Mouse (Mus musculus) forebrain, embryonic 12.5 days (tissue): ENCODE data around the gene Zdhhc22. TPM values are rescaled to one million over a fixed set of nuclear protein-coding genes. Genes with fewer than 3 reads are reported as not detected.
A peak's percentile ranks its signal among the peaks of the same experiment; 100 is the strongest.

ENCODE experiments used
- ATAC-seq: fragments of 200-750 bp; cut with Nextera tagmentation; 2 replicates; pipeline ENCODE4 v1.8.0; 2017; ENCODE audit warnings: moderate TSS enrichment; ENCODE audit not compliant: low FRiP score
- H3K27ac ChIP-seq: fragments of 300-500 bp; sonication (generic); 2 replicates; pipeline ENCODE4 v1.5.1; 2016; ENCODE audit warnings: mild to moderate bottlenecking
- H3K27me3 ChIP-seq: fragments of 300-500 bp; sonication (generic); 2 replicates; pipeline ENCODE4 v1.6.1; 2016; ENCODE audit warnings: mild to moderate bottlenecking
- H3K36me3 ChIP-seq: fragments of 300-500 bp; sonication (generic); replicated peaks from 2 replicates; pipeline ENCODE4 v1.6.1; 2016; ENCODE audit warnings: mild to moderate bottlenecking
- H3K4me1 ChIP-seq: fragments of 300-500 bp; sonication (generic); 2 replicates; pipeline ENCODE4 v1.6.1; 2016
- H3K4me2 ChIP-seq: fragments of 300-500 bp; sonication (generic); 2 replicates; pipeline ENCODE4 v1.6.1; 2016; ENCODE audit warnings: mild to moderate bottlenecking, moderate library complexity
- H3K4me3 ChIP-seq: fragments of 300-500 bp; sonication (generic); replicated peaks from 2 replicates; pipeline ENCODE4 v1.5.1; 2016; ENCODE audit warnings: mild to moderate bottlenecking
- H3K9ac ChIP-seq: fragments of 300-500 bp; sonication (generic); 2 replicates; pipeline ENCODE4 v1.6.1; 2016; ENCODE audit warnings: mild to moderate bottlenecking
- H3K9me3 ChIP-seq: fragments of 300-500 bp; sonication (generic); 2 replicates; pipeline ENCODE4 v1.6.1; 2016
- WGBS: fragments of 180-500 bp; shearing (Covaris S2); methylation state at CpG from one replicate; pipeline ENCODE4 v1.1.7; 2016; 5-methylcytosine and 5-hydroxymethylcytosine counted together
- polyA plus RNA-seq: library from polyadenylated mRNA; unstranded; fragments of >200 nt; fragmentation: Nextera tagmentation; extraction: Ambion mirVana; gene quantifications from 2 replicates; pipeline ENCODE4 v1.2.1, GENCODE M21; 2016

The Zdhhc22 gene
- polyA plus RNA-seq, 1 experiment from 2014 or later, result 1.1 TPM

GRCm38 (mm10) chr12:87018756-87019155, 28.5 kb upstream of the Zdhhc22 start:
- no peak for ATAC-seq
- no peaks in the 10 kb centered on the region for H3K9me3 ChIP-seq
- WGBS, result 90% methylated on average over 2 of the region's 2 CpGs

GRCm38 (mm10) chr12:87017041-87017440, 26.8 kb upstream of the Zdhhc22 start:
- 45% methylated on average over 3 of the region's 3 CpGs for WGBS
- Histone ChIP-seq H3K36me3 (no peaks in the 10 kb centered on the region), H3K27me3 (peaks cover 4% of the 10 kb centered on the region; the same call in 1 of the 2 replicates), H3K4me2 (no peak overlapping the region), H3K9me3 (no peaks in the 10 kb centered on the region), H3K9ac (no peak overlapping the region), H3K4me1 (no peaks in the 10 kb centered on the region), H3K4me3 (no peak overlapping the region), H3K27ac (no peak overlapping the region)
- ATAC-seq, result no peak

More at GRCm38 (mm10) chr12:87018756-87019155, 28.5 kb upstream of the Zdhhc22 start:
- Histone ChIP-seq H3K27me3 (peaks cover 7% of the 10 kb centered on the region), H3K36me3 (no peaks in the 10 kb centered on the region), H3K4me3 (no peak overlapping the region), H3K4me1 (no peaks in the 10 kb centered on the region), H3K9ac (no peak overlapping the region), H3K27ac (no peak overlapping the region), H3K4me2 (no peak overlapping the region)

GRCm38 (mm10) chr12:87004596-87004995, 14.4 kb upstream of the Zdhhc22 start:
- 81% methylated on average over 4 of the region's 4 CpGs for WGBS
- Histone ChIP-seq H3K4me1 (peaks cover 8% of the 10 kb centered on the region), H3K36me3 (no peaks in the 10 kb centered on the region), H3K4me3 (no peak overlapping the region), H3K27me3 (no peaks in the 10 kb centered on the region), H3K9me3 (no peaks in the 10 kb centered on the region), H3K27ac (no peak overlapping the region), H3K9ac (no peak overlapping the region), H3K4me2 (no peak overlapping the region)
- ATAC-seq, result no peak

DNA sequence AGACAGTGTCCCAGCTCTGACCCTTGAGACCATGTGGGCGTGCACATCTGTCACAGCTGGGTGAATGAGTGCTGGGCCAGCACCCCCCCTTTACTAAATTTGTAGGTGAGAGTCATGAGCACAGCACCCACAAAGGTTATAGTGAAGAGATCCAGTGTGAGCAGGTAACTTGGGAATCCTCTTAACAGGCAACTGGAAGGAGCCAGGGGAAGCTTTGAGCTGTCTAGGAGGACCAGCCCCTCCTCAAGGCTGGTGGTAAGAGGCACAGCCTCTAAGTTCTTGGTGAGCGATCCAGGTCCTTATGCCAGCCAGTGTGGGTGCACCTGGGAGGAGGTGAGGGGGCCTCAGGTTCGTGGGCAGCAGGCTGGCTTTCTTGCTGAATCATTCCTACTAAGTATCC, 13.4 kb upstream of the Zdhhc22 start:
- H3K9me3 ChIP-seq, result no peaks in the 10 kb centered on the region
- no peak for ATAC-seq
- no peak overlapping the region for H3K27ac ChIP-seq

DNA sequence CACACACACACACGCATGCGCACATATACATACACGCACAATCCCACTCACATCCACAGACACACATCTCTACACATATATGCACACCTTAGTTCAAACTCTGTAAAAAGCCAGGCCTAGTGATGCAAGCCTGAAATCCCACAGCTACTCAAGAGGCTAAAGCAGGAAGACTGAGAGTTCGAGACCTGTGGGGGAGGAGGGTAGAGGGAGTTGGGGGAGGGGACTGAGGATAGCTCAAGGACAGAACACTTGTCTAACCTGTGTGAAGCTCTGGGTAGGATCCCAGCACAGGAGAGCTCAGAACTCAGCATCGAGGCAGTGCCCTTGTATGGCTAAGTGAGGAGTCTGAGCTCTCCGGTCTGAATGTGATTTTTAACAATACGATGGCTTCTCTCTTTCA, 12.6 kb upstream of the Zdhhc22 start:
- Histone ChIP-seq H3K36me3 (no peaks in the 10 kb centered on the region), H3K27ac (no peak overlapping the region), H3K9me3 (no peaks in the 10 kb centered on the region), H3K4me1 (peaks cover 8% of the 10 kb centered on the region), H3K4me2 (no peak overlapping the region), H3K9ac (no peak overlapping the region), H3K27me3 (no peaks in the 10 kb centered on the region), H3K4me3 (no peak overlapping the region)
- no peak for ATAC-seq
- 82% methylated on average over 7 of the region's 7 CpGs for WGBS

More for the DNA sequence above, 13.4 kb upstream of the Zdhhc22 start:
- no peak overlapping the region for H3K9ac ChIP-seq
- 68% methylated on average over 3 of the region's 3 CpGs for WGBS
- H3K36me3 ChIP-seq, result no peaks in the 10 kb centered on the region
- H3K4me1 ChIP-seq, result peaks cover 8% of the 10 kb centered on the region
- H3K4me3 ChIP-seq, result no peak overlapping the region
- no peak overlapping the region for H3K4me2 ChIP-seq
- H3K27me3 ChIP-seq, result no peaks in the 10 kb centered on the region

DNA sequence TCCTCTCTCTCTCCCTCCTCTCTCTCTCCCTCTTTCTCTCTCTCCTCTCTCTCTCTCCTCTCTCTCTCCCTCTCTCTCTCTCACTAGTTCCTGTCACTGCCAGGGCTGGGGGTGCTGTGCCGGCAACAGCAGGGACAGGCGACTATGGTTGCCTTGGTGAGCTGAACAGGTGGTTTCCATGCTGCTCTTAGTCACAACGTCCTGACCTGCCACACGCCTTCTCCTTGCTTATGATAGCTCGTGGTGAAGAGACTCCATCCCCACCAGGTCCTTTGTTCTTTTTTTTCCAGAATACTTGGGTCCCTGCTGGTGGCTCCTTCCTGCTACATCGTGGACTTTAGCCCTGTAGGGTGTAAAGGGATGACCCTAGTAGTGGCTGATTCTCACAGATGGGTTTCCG, 12.0 kb upstream of the Zdhhc22 start:
- no peak overlapping the region for H3K27ac ChIP-seq
- no peaks in the 10 kb centered on the region for H3K36me3 ChIP-seq
- no peaks in the 10 kb centered on the region for H3K9me3 ChIP-seq
- no peak overlapping the region for H3K4me2 ChIP-seq
- no peak overlapping the region for H3K4me3 ChIP-seq
- H3K4me1 ChIP-seq, result peaks cover 8% of the 10 kb centered on the region
- 61% methylated on average over 7 of the region's 7 CpGs for WGBS
- H3K27me3 ChIP-seq, result no peaks in the 10 kb centered on the region
- H3K9ac ChIP-seq, result no peak overlapping the region
- no peak for ATAC-seq

- H3K9me3 ChIP-seq, result no peaks in the 10 kb centered on the region
- no peaks in the 10 kb centered on the region for H3K27me3 ChIP-seq
- H3K4me1 ChIP-seq, result peaks cover 8% of the 10 kb centered on the region
- peak; percentile 22; the same call in 1 of the 2 replicates for ATAC-seq
- H3K4me3 ChIP-seq, result no peak overlapping the region
- 59% methylated on average over 6 of the region's 6 CpGs for WGBS
- no peak overlapping the region for H3K4me2 ChIP-seq
- no peaks in the 10 kb centered on the region for H3K36me3 ChIP-seq
- no peak overlapping the region for H3K27ac ChIP-seq
- H3K9ac ChIP-seq, result no peak overlapping the region
Measured at GRCm38 (mm10) chr12:87000840-87001176, 10.6 kb upstream of the Zdhhc22 start.

GRCm38 (mm10) chr12:87000151-87000839, 10.1 kb upstream of the Zdhhc22 start:
- H3K4me1 ChIP-seq, result peaks cover 8% of the 10 kb centered on the region
- no peak overlapping the region for H3K27ac ChIP-seq
- 65% methylated on average over 5 of the region's 5 CpGs for WGBS
- no peak overlapping the region for H3K4me2 ChIP-seq
- H3K9me3 ChIP-seq, result no peaks in the 10 kb centered on the region
- no peak for ATAC-seq
- H3K27me3 ChIP-seq, result no peaks in the 10 kb centered on the region
- H3K4me3 ChIP-seq, result no peak overlapping the region
- H3K36me3 ChIP-seq, result no peaks in the 10 kb centered on the region
- H3K9ac ChIP-seq, result no peak overlapping the region

- peaks cover 2% of the 10 kb centered on the region; the same call in 1 of the 2 replicates for H3K27me3 ChIP-seq
- no peak overlapping the region for H3K27ac ChIP-seq
- H3K4me2 ChIP-seq, result no peak overlapping the region
- no peaks in the 10 kb centered on the region for H3K36me3 ChIP-seq
- no peak for ATAC-seq
- H3K9ac ChIP-seq, result no peak overlapping the region
- no peaks in the 10 kb centered on the region for H3K9me3 ChIP-seq
- WGBS, result 77% methylated on average over 10 of the region's 10 CpGs
- H3K4me1 ChIP-seq, result peaks cover 12% of the 10 kb centered on the region
- H3K4me3 ChIP-seq, result no peak overlapping the region
Measured at GRCm38 (mm10) chr12:86999283-86999820, 9.1 kb upstream of the Zdhhc22 start.

DNA sequence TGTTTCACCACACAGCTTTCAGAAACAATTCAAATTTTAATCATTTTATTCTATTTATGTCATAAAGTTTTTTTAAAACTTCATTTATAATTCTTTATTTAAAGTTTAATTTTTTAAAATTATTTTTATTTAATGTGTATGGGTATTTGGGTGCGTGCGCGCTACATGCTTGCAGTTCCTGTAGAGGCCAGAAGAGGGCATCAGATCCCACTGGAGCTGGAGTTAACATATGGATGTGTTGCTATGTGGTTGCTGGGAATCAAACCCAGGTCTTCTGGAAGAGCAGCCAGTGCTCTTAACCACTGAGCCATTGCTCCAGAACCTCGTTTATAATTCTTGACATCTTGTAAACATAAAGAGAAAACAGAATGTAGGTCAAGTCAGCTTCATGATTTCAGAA, 8.5 kb upstream of the Zdhhc22 start:
- 88% methylated on average over 4 of the region's 4 CpGs for WGBS
- Histone ChIP-seq H3K9me3 (no peaks in the 10 kb centered on the region), H3K27ac (no peak overlapping the region), H3K4me3 (no peak overlapping the region), H3K9ac (no peak overlapping the region), H3K4me1 (peaks cover 15% of the 10 kb centered on the region), H3K4me2 (no peak overlapping the region), H3K27me3 (peaks cover 9% of the 10 kb centered on the region), H3K36me3 (no peaks in the 10 kb centered on the region)
- no peak for ATAC-seq

DNA sequence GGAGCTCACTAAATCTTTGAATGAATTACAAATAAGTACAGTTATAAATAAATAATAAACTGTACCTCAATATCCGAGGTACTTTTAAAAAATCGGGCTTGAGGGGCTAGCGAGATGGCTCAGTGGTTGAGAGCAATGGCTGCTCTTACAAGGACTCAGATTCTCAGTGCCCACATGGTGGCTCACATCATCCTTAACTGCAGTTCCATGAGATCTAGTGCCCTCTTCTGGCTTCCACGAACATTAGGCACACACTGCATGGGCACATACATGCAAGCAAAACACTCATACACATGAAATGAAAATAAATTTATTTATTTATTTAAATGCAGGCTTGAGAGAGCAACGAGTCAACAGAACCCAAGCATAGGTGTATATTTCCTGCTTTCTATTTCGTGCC, 5.7 kb upstream of the Zdhhc22 start:
- Histone ChIP-seq H3K4me1 (peaks cover 24% of the 10 kb centered on the region), H3K4me3 (no peak overlapping the region), H3K27ac (no peak overlapping the region), H3K9me3 (no peaks in the 10 kb centered on the region), H3K4me2 (no peak overlapping the region), H3K27me3 (peaks cover 36% of the 10 kb centered on the region), H3K36me3 (no peaks in the 10 kb centered on the region), H3K9ac (no peak overlapping the region)
- 79% methylated on average over 6 of the region's 6 CpGs for WGBS
- ATAC-seq, result no peak

DNA sequence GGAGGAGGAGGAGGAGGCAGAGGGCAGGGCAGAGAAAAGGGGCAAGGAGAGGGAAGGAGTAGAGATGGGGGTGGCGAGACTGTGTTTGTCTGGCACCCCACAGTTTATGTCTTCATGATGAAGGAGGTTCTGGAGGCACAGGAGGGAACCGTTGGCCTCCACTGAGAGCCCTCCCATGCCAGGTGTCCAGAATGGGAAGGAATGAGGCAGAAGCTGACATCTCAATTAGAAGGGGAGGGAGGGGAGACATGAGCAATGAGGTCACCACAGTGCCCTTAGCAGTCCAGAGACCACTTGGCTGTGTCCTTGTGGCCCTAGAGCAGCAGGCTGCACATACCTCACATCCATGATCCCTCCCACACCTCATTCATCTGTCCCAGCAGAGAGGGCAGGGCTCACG, 4.5 kb upstream of the Zdhhc22 start:
- H3K9ac ChIP-seq, result no peak overlapping the region
- peaks cover 26% of the 10 kb centered on the region for H3K4me1 ChIP-seq
- 51% methylated on average over 3 of the region's 3 CpGs for WGBS
- no peak overlapping the region for H3K27ac ChIP-seq
- H3K4me2 ChIP-seq, result no peak overlapping the region
- H3K36me3 ChIP-seq, result no peaks in the 10 kb centered on the region
- no peak overlapping the region for H3K4me3 ChIP-seq
- no peak for ATAC-seq
- H3K9me3 ChIP-seq, result no peaks in the 10 kb centered on the region
- H3K27me3 ChIP-seq, result peaks cover 47% of the 10 kb centered on the region

DNA sequence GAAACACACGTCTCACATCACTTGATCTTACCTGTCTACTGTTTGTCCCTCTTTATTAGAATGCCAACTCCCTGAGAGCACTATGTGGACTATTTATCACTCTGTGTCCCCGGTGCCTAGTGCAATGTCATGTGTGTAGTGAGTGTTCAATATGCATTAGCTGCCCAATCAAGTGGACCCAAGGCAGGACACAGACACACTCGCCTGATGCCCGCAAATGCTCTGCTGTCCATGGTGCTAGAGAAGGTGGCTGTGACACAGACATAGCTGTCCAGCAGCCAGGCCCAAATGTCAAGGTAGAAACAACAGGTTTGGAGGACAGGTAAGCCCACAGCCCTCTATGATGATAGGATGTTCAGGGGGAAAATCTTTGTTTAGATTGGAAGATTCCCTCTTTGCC, 3.9 kb upstream of the Zdhhc22 start:
- 44% methylated on average over 4 of the region's 4 CpGs for WGBS
- no peak for ATAC-seq

More for the DNA sequence above, 3.9 kb upstream of the Zdhhc22 start:
- Histone ChIP-seq H3K9me3 (no peaks in the 10 kb centered on the region), H3K4me2 (no peak overlapping the region), H3K4me3 (no peak overlapping the region), H3K9ac (no peak overlapping the region), H3K36me3 (no peaks in the 10 kb centered on the region), H3K4me1 (peaks cover 32% of the 10 kb centered on the region), H3K27me3 (peaks cover 53% of the 10 kb centered on the region), H3K27ac (no peak overlapping the region)
